Mouse (Mus musculus): ENCODE results near the gene Mesp1. TPM values are rescaled to one million over a fixed set of nuclear protein-coding genes. Genes with fewer than 3 reads are reported as not detected.

Gene Mesp1
- polyA plus RNA-seq, 1 experiment from 2014 or later = 0.44 TPM

GRCm38 (mm10) chr7:79819515-79819914 is 25.9 kb upstream of the Mesp1 start:
- WGBS = 51% methylated on average over 4 of the region's 4 CpGs

GRCm38 (mm10) chr7:79818321-79818720 is 24.7 kb upstream of the Mesp1 start:
- Histone ChIP-seq H3K36me3 (ENCODE audit: control insufficient read depth, insufficient read depth, low read length) (no peaks in the 10 kb centered on the region), H3K4me3 (ENCODE audit: low read length) (no peak overlapping the region), H3K4me1 (ENCODE audit: control insufficient read depth, insufficient read depth, low read depth, low read length) (no peaks in the 10 kb centered on the region), H3K4me2 (ENCODE audit: low read length) (no peak overlapping the region), H3K9me3 (ENCODE audit: control insufficient read depth, low read length) (no peaks in the 10 kb centered on the region), H3K27me3 (replicated peaks; ENCODE audit: control insufficient read depth, insufficient read depth, low read length) (no peaks in the 10 kb centered on the region; the same call in none of the 2 replicates), H3K27ac (ENCODE audit: low read depth, low read length) (no peak overlapping the region), H3K9ac (ENCODE audit: low read depth, low read length) (no peak overlapping the region)
- WGBS = 6% methylated on average over 6 of the region's 6 CpGs
- no peak for ATAC-seq

More at GRCm38 (mm10) chr7:79819515-79819914, 25.9 kb upstream of the Mesp1 start:
- no peak overlapping the region for H3K27ac ChIP-seq (ENCODE audit: low read depth, low read length)
- H3K9ac ChIP-seq (ENCODE audit: low read depth, low read length) = no peak overlapping the region
- H3K36me3 ChIP-seq (ENCODE audit: control insufficient read depth, insufficient read depth, low read length) = no peaks in the 10 kb centered on the region
- no peak overlapping the region for H3K4me3 ChIP-seq (ENCODE audit: low read length)
- no peak overlapping the region for H3K4me2 ChIP-seq (ENCODE audit: low read length)
- H3K9me3 ChIP-seq (ENCODE audit: control insufficient read depth, low read length) = no peaks in the 10 kb centered on the region
- no peaks in the 10 kb centered on the region; the same call in none of the 2 replicates for H3K27me3 ChIP-seq (replicated peaks; ENCODE audit: control insufficient read depth, insufficient read depth, low read length)
- H3K4me1 ChIP-seq (ENCODE audit: control insufficient read depth, insufficient read depth, low read depth, low read length) = no peaks in the 10 kb centered on the region
- no peak for ATAC-seq

- Histone ChIP-seq H3K9ac (ENCODE audit: low read depth, low read length) (no peak overlapping the region), H3K36me3 (ENCODE audit: control insufficient read depth, insufficient read depth, low read length) (no peaks in the 10 kb centered on the region), H3K4me1 (ENCODE audit: control insufficient read depth, insufficient read depth, low read depth, low read length) (no peaks in the 10 kb centered on the region; the same call in 1 of the 2 replicates), H3K4me2 (ENCODE audit: low read length) (no peak overlapping the region), H3K27me3 (replicated peaks; ENCODE audit: control insufficient read depth, insufficient read depth, low read length) (no peaks in the 10 kb centered on the region; the same call in 1 of the 2 replicates), H3K27ac (ENCODE audit: low read depth, low read length) (no peak overlapping the region), H3K9me3 (ENCODE audit: control insufficient read depth, low read length) (no peaks in the 10 kb centered on the region), H3K4me3 (ENCODE audit: low read length) (no peak overlapping the region)
- 86% methylated on average over 1 of the region's 1 CpGs for WGBS
- no peak for ATAC-seq
These were observed 19.8 kb upstream of the Mesp1 start for GRCm38 (mm10) chr7:79813409-79813808.

GRCm38 (mm10) chr7:79810611-79811506 is 17.3 kb upstream of the Mesp1 start, which contains the start of gene Mesp2:
Mesp2 (plus strand) TSS chr7:79810727.
- ATAC-seq = peak; percentile 79
- H3K9ac ChIP-seq (ENCODE audit: low read depth, low read length) = peak within 1 kb of the TSS; percentile 68
- H3K4me1 ChIP-seq (ENCODE audit: control insufficient read depth, insufficient read depth, low read depth, low read length) = no peaks in the 10 kb centered on the region; the same call in 1 of the 2 replicates
- peak within 1 kb of the TSS; percentile 67 for H3K4me2 ChIP-seq (ENCODE audit: low read length)
- peak within 1 kb of the TSS; percentile 44 for H3K4me3 ChIP-seq (ENCODE audit: low read length)
- H3K9me3 ChIP-seq (ENCODE audit: control insufficient read depth, low read length) = no peaks in the 10 kb centered on the region
- 21% methylated on average over 51 of the region's 71 CpGs for WGBS
- no peak within 1 kb of the TSS for H3K27ac ChIP-seq (ENCODE audit: low read depth, low read length)
- no peaks in the 10 kb centered on the region for H3K27me3 ChIP-seq (replicated peaks; ENCODE audit: control insufficient read depth, insufficient read depth, low read length)
- no peaks in the 10 kb centered on the region for H3K36me3 ChIP-seq (ENCODE audit: control insufficient read depth, insufficient read depth, low read length)

GRCm38 (mm10) chr7:79808561-79808960 is 15.0 kb upstream of the Mesp1 start:
- no peak overlapping the region for H3K4me2 ChIP-seq (ENCODE audit: low read length)
- no peak overlapping the region for H3K9ac ChIP-seq (ENCODE audit: low read depth, low read length)
- H3K4me3 ChIP-seq (ENCODE audit: low read length) = no peak overlapping the region
- H3K4me1 ChIP-seq (ENCODE audit: control insufficient read depth, insufficient read depth, low read depth, low read length) = no peaks in the 10 kb centered on the region; the same call in 1 of the 2 replicates
- no peaks in the 10 kb centered on the region for H3K9me3 ChIP-seq (ENCODE audit: control insufficient read depth, low read length)
- no peak overlapping the region for H3K27ac ChIP-seq (ENCODE audit: low read depth, low read length)
- no peaks in the 10 kb centered on the region for H3K36me3 ChIP-seq (ENCODE audit: control insufficient read depth, insufficient read depth, low read length)
- no peak for ATAC-seq
- H3K27me3 ChIP-seq (replicated peaks; ENCODE audit: control insufficient read depth, insufficient read depth, low read length) = no peaks in the 10 kb centered on the region
- WGBS = 90% methylated on average over 7 of the region's 7 CpGs

GRCm38 (mm10) chr7:79803887-79804286 is 10.3 kb upstream of the Mesp1 start:
- no peaks in the 10 kb centered on the region for H3K9me3 ChIP-seq (ENCODE audit: control insufficient read depth, low read length)
- WGBS = 60% methylated on average over 2 of the region's 2 CpGs
- no peaks in the 10 kb centered on the region for H3K4me1 ChIP-seq (ENCODE audit: control insufficient read depth, insufficient read depth, low read depth, low read length)
- no peak overlapping the region for H3K27ac ChIP-seq (ENCODE audit: low read depth, low read length)
- no peak for ATAC-seq
- no peak overlapping the region for H3K9ac ChIP-seq (ENCODE audit: low read depth, low read length)
- H3K27me3 ChIP-seq (replicated peaks; ENCODE audit: control insufficient read depth, insufficient read depth, low read length) = no peaks in the 10 kb centered on the region
- no peak overlapping the region for H3K4me3 ChIP-seq (ENCODE audit: low read length)
- no peaks in the 10 kb centered on the region for H3K36me3 ChIP-seq (ENCODE audit: control insufficient read depth, insufficient read depth, low read length)
- H3K4me2 ChIP-seq (ENCODE audit: low read length) = no peak overlapping the region

GRCm38 (mm10) chr7:79802037-79802436 is 8.4 kb upstream of the Mesp1 start:
- Histone ChIP-seq H3K4me1 (ENCODE audit: control insufficient read depth, insufficient read depth, low read depth, low read length) (no peaks in the 10 kb centered on the region), H3K4me3 (ENCODE audit: low read length) (no peak overlapping the region), H3K4me2 (ENCODE audit: low read length) (no peak overlapping the region), H3K36me3 (ENCODE audit: control insufficient read depth, insufficient read depth, low read length) (no peaks in the 10 kb centered on the region), H3K9me3 (ENCODE audit: control insufficient read depth, low read length) (no peaks in the 10 kb centered on the region), H3K27me3 (replicated peaks; ENCODE audit: control insufficient read depth, insufficient read depth, low read length) (no peaks in the 10 kb centered on the region), H3K27ac (ENCODE audit: low read depth, low read length) (no peak overlapping the region), H3K9ac (ENCODE audit: low read depth, low read length) (no peak overlapping the region)
- no peak for ATAC-seq
- 72% methylated on average over 5 of the region's 5 CpGs for WGBS

- Histone ChIP-seq H3K9ac (ENCODE audit: low read depth, low read length) (no peak overlapping the region), H3K27me3 (replicated peaks; ENCODE audit: control insufficient read depth, insufficient read depth, low read length) (no peaks in the 10 kb centered on the region), H3K4me2 (ENCODE audit: low read length) (no peak overlapping the region), H3K36me3 (ENCODE audit: control insufficient read depth, insufficient read depth, low read length) (no peaks in the 10 kb centered on the region), H3K4me1 (ENCODE audit: control insufficient read depth, insufficient read depth, low read depth, low read length) (no peaks in the 10 kb centered on the region), H3K9me3 (ENCODE audit: control insufficient read depth, low read length) (no peaks in the 10 kb centered on the region), H3K4me3 (ENCODE audit: low read length) (no peak overlapping the region), H3K27ac (ENCODE audit: low read depth, low read length) (no peak overlapping the region)
- 76% methylated on average over 11 of the region's 11 CpGs for WGBS
- no peak for ATAC-seq
These were observed 7.8 kb upstream of the Mesp1 start for GRCm38 (mm10) chr7:79801391-79801790.

GRCm38 (mm10) chr7:79800336-79800735 is 6.7 kb upstream of the Mesp1 start:
- Histone ChIP-seq H3K9ac (ENCODE audit: low read depth, low read length) (no peak overlapping the region), H3K4me2 (ENCODE audit: low read length) (no peak overlapping the region), H3K36me3 (ENCODE audit: control insufficient read depth, insufficient read depth, low read length) (no peaks in the 10 kb centered on the region), H3K9me3 (ENCODE audit: control insufficient read depth, low read length) (no peaks in the 10 kb centered on the region), H3K4me1 (ENCODE audit: control insufficient read depth, insufficient read depth, low read depth, low read length) (no peaks in the 10 kb centered on the region), H3K27me3 (replicated peaks; ENCODE audit: control insufficient read depth, insufficient read depth, low read length) (no peaks in the 10 kb centered on the region), H3K4me3 (ENCODE audit: low read length) (no peak overlapping the region), H3K27ac (ENCODE audit: low read depth, low read length) (no peak overlapping the region)
- 91% methylated on average over 4 of the region's 4 CpGs for WGBS
- ATAC-seq = no peak

Measured in hindbrain, embryonic 16.5 days (tissue).